Mouse (Mus musculus): ENCODE results near the gene Pex19. TPM values are rescaled to one million over a fixed set of nuclear protein-coding genes. Genes with fewer than 3 reads are reported as not detected.

Gene Pex19
- polyA plus RNA-seq, 1 experiment from 2014 or later: 154 TPM

Other genes with a start within 250 kb of the Pex19 start
- not detected in 2 replicates for gene Gm10521, start 231.1 kb upstream of the Pex19 start, polyA plus RNA-seq (2015; fragmentation: Nextera tagmentation; extraction: Ambion mirVana)
- gene Slamf6, start 209.2 kb upstream of the Pex19 start, polyA plus RNA-seq (2015; fragmentation: Nextera tagmentation; extraction: Ambion mirVana): 0.09 and 0.29 TPM in 2 replicates
- gene Vangl2, start 98.3 kb upstream of the Pex19 start, polyA plus RNA-seq (2015; fragmentation: Nextera tagmentation; extraction: Ambion mirVana): 17.3 and 17.6 TPM in 2 replicates
- not detected in 2 replicates for gene Nhlh1, start 69.2 kb upstream of the Pex19 start, polyA plus RNA-seq (2015; fragmentation: Nextera tagmentation; extraction: Ambion mirVana)
- gene Copa, start 44.2 kb upstream of the Pex19 start, polyA plus RNA-seq (2015; fragmentation: Nextera tagmentation; extraction: Ambion mirVana): 221 and 237 TPM in 2 replicates
- gene Ncstn, start 44.0 kb upstream of the Pex19 start, polyA plus RNA-seq (2015; fragmentation: Nextera tagmentation; extraction: Ambion mirVana): 130 and 137 TPM in 2 replicates
- gene Dcaf8, start 21.3 kb downstream of the Pex19 start, polyA plus RNA-seq (2015; fragmentation: Nextera tagmentation; extraction: Ambion mirVana): 125 and 132 TPM in 2 replicates
- 107 and 124 TPM in 2 replicates for gene Pea15a, start 80.0 kb downstream of the Pex19 start, polyA plus RNA-seq (2015; fragmentation: Nextera tagmentation; extraction: Ambion mirVana)
- 6.2 and 8.9 TPM in 2 replicates for gene Casq1, start 93.1 kb downstream of the Pex19 start, polyA plus RNA-seq (2015; fragmentation: Nextera tagmentation; extraction: Ambion mirVana)
- gene Atp1a4, start 131.7 kb downstream of the Pex19 start, polyA plus RNA-seq (2015; fragmentation: Nextera tagmentation; extraction: Ambion mirVana): 0.05 TPM in 1 of 2 replicates, not detected in the other
- gene Igsf8, start 134.9 kb downstream of the Pex19 start, polyA plus RNA-seq (2015; fragmentation: Nextera tagmentation; extraction: Ambion mirVana): 48.9 and 54.4 TPM in 2 replicates
- 2.2 and 2.9 TPM in 2 replicates for gene Atp1a2, start 171.3 kb downstream of the Pex19 start, polyA plus RNA-seq (2015; fragmentation: Nextera tagmentation; extraction: Ambion mirVana)
- not detected in 2 replicates for gene Kcnj9, start 202.6 kb downstream of the Pex19 start, polyA plus RNA-seq (2015; fragmentation: Nextera tagmentation; extraction: Ambion mirVana)
- gene Kcnj10, start 214.5 kb downstream of the Pex19 start, polyA plus RNA-seq (2015; fragmentation: Nextera tagmentation; extraction: Ambion mirVana): 0.83 and 1.0 TPM in 2 replicates
- 7.6 and 7.9 TPM in 2 replicates for gene Pigm, start 249.8 kb downstream of the Pex19 start, polyA plus RNA-seq (2015; fragmentation: Nextera tagmentation; extraction: Ambion mirVana)